Mouse (Mus musculus): Measurements from ENCODE around the gene 4930518I15Rik. TPM values are rescaled to one million over a fixed set of nuclear protein-coding genes. Genes with fewer than 3 reads are reported as not detected.
"Not testable (repeated sequence)": the region's sequence is repeated elsewhere in the genome, so short reads cannot be mapped to it uniquely, and the experiment has no call there.

Gene 4930518I15Rik
- polyA plus RNA-seq, 1 experiment from 2014 or later: 6.3 TPM

DNA sequence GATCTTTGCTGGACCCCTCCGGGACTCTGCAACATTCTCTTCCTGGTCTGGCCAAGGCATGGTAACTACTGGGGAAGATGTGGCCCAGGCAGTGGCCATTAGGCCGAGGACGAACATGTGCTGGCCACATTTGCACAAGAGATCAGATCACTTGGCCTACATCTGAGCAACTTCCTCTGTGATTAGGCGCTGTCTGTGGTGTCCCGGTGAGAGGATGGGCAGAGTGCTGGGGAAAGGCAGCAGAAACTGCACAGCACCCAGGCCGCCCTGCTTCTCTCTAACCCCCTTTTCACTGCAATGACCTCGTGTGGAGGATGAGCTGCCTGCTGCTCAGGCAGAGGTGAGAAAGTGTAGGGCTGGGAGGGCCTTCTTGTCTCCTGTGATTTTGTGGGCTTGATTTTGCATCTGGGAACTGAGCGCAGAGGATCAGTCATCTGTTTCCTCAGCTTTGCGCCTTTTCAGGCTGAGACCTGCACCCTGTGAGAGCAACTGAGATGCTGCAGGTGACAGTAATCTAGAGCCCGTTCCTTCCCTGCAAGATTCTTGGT is 28.4 kb upstream of the 4930518I15Rik start:
- no peak for DNase-seq (ENCODE audit: low spot score)
- WGBS: 74% methylated on average over 10 of the region's 10 CpGs
- Histone ChIP-seq H3K27ac (replicated peaks; ENCODE audit: low read depth, low read length) (no peak overlapping the region), H3K9ac (ENCODE audit: low read length) (no peak overlapping the region), H3K9me3 (ENCODE audit: control insufficient read depth, low read length) (no peaks in the 10 kb centered on the region), H3K36me3 (ENCODE audit: control insufficient read depth, insufficient read depth, low read length) (no peaks in the 10 kb centered on the region), H3K4me3 (ENCODE audit: low read depth, low read length) (no peak overlapping the region), H3K27me3 (ENCODE audit: control insufficient read depth, insufficient read depth, low read length) (no peaks in the 10 kb centered on the region), H3K4me1 (ENCODE audit: control insufficient read depth, insufficient read depth, low read length) (no peaks in the 10 kb centered on the region), H3K4me2 (ENCODE audit: low read depth, severe bottlenecking) (no peak overlapping the region)
- no peak for ATAC-seq (ENCODE audit: insufficient number of reproducible peaks, low FRiP score, low TSS enrichment, low read depth)

DNA sequence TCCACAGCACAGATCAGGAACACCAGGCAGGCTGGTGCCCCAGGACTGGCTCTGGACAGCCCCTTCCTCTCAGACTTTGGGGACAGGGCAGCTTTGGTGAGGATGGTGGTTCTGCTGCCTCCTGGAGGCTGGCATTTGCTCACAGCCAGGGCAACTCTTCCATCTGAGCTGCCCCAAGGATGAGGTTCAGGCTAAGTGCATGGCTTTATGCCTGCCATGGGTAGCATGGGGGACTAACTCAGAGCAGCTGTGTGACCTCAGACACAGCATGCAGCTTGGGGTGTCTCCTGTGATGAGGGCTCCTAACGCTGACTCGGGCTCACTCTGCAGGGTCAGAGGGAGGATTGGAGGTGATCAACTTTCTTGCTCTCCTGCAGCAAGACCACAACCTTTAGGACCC is 27.9 kb upstream of the 4930518I15Rik start:
- not testable (repeated sequence) for H3K36me3 ChIP-seq (ENCODE audit: control insufficient read depth, insufficient read depth, low read length); H3K27me3 ChIP-seq (ENCODE audit: control insufficient read depth, insufficient read depth, low read length); H3K9ac ChIP-seq (ENCODE audit: low read length); DNase-seq (ENCODE audit: low spot score); H3K4me1 ChIP-seq (ENCODE audit: control insufficient read depth, insufficient read depth, low read length); H3K9me3 ChIP-seq (ENCODE audit: control insufficient read depth, low read length); H3K4me3 ChIP-seq (ENCODE audit: low read depth, low read length); H3K4me2 ChIP-seq (ENCODE audit: low read depth, severe bottlenecking); H3K27ac ChIP-seq (replicated peaks; ENCODE audit: low read depth, low read length); ATAC-seq (ENCODE audit: insufficient number of reproducible peaks, low FRiP score, low TSS enrichment, low read depth)
- 47% methylated on average over 2 of the region's 2 CpGs for WGBS

DNA sequence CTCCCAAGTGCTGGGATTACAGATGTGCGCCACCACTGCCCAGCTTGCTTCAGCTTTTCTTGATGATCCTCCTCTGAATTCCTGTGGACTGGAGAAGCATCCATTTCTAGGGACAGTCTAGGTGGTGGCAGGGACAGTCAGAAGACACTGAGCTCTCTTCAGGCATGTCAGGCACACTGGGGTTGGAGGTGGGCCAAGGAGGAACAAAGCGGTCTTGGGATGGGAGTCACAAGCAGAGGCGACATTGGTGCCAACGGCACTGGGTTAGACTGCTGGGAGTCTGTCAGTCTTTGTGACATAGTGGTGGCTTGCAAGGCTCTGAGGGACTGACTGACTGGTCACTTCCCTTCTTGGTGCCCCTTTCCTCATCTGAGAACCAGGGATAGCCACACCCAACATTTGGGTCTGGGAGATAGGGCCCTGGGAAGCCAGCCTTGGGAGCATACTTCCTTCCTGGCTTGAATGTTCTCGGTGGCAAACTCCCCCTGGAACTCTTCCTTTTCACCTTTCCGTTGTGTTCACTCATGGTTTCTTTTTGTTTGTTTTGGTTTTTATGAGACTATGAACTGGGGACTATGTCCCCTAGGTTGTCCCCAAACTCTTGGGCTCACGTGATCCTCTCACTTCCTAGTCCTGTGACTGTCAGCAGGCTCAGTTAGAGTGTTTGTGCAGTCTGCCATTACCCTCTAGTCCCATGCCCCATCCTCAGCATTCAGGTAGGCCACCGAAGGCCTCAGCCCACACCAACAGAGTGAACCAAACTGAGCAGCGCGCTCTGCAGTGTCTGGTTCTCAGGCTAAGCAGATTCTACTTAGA is 26.9 kb upstream of the 4930518I15Rik start:
- 91% methylated on average over 10 of the region's 10 CpGs for WGBS
- H3K9me3 ChIP-seq (ENCODE audit: control insufficient read depth, low read length): no peaks in the 10 kb centered on the region
- H3K4me3 ChIP-seq (ENCODE audit: low read depth, low read length): no peak overlapping the region
- no peak for ATAC-seq (ENCODE audit: insufficient number of reproducible peaks, low FRiP score, low TSS enrichment, low read depth)
- H3K27ac ChIP-seq (replicated peaks; ENCODE audit: low read depth, low read length): no peak overlapping the region
- H3K9ac ChIP-seq (ENCODE audit: low read length): no peak overlapping the region
- no peaks in the 10 kb centered on the region for H3K36me3 ChIP-seq (ENCODE audit: control insufficient read depth, insufficient read depth, low read length)
- DNase-seq (ENCODE audit: low spot score): no peak
- no peaks in the 10 kb centered on the region for H3K27me3 ChIP-seq (ENCODE audit: control insufficient read depth, insufficient read depth, low read length)
- no peaks in the 10 kb centered on the region for H3K4me1 ChIP-seq (ENCODE audit: control insufficient read depth, insufficient read depth, low read length)
- H3K4me2 ChIP-seq (ENCODE audit: low read depth, severe bottlenecking): no peak overlapping the region

DNA sequence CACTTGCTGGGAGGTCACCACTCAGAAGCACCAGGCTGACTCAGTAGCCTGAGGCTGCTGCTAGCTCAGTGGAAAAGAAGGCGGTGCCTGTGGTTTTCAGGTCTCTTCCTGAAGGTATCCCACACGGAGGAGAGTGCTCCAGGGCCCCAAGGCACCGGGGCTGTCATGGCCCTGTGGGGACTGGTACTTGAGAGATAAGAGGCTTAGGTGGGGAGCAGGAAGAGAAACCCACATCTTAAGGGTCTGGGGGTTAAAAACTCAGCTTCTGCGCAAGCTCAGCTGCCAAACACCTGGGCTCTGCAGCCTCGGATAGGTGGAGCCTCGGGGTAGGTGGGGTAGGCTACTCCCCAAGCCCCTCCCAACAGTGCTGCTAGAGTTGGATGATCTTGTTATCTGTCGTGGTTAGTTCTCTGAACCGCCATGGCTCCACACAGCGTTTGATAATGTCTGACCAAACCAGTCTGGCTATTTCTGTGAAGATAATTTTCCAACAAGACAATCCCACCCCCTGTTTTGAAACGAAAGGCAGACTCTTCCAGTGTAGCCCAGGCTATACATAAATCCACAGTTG is 24.8 kb upstream of the 4930518I15Rik start:
- ATAC-seq (ENCODE audit: insufficient number of reproducible peaks, low FRiP score, low TSS enrichment, low read depth) (no peak), DNase-seq (ENCODE audit: low spot score) (no peak)
- Histone ChIP-seq H3K36me3 (ENCODE audit: control insufficient read depth, insufficient read depth, low read length) (no peaks in the 10 kb centered on the region), H3K4me2 (ENCODE audit: low read depth, severe bottlenecking) (no peak overlapping the region), H3K9ac (ENCODE audit: low read length) (no peak overlapping the region), H3K27ac (replicated peaks; ENCODE audit: low read depth, low read length) (no peak overlapping the region), H3K4me3 (ENCODE audit: low read depth, low read length) (no peak overlapping the region), H3K9me3 (ENCODE audit: control insufficient read depth, low read length) (no peaks in the 10 kb centered on the region), H3K4me1 (ENCODE audit: control insufficient read depth, insufficient read depth, low read length) (peaks cover 2% of the 10 kb centered on the region; the same call in 1 of the 2 replicates), H3K27me3 (ENCODE audit: control insufficient read depth, insufficient read depth, low read length) (no peaks in the 10 kb centered on the region)
- whole genome bisulfite sequencing: 37% methylated on average over 10 of the region's 10 CpGs

DNA sequence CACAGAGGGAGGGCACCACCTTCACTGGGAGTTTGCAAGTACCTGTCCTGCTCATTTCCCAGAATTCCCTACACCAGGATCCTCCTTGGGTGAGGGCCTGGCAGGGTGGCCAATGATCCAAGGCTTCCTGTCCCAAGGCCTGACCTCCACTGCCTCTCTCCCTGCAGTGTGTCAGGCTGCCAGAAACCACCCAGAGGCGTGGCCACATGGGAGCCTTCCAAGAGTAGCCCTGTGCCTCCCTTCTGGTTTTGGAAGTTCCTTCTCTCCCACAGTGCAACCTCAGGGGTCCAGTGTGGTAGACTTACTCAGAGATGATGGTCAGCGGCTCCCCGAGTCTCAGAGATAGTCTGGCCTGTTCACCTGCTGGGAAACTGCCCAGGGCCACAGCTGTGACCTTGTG is 21.8 kb upstream of the 4930518I15Rik start:
- Histone ChIP-seq H3K9ac (ENCODE audit: low read length) (no peak overlapping the region), H3K4me3 (ENCODE audit: low read depth, low read length) (no peak overlapping the region), H3K4me1 (ENCODE audit: control insufficient read depth, insufficient read depth, low read length) (peaks cover 2% of the 10 kb centered on the region; the same call in 1 of the 2 replicates), H3K36me3 (ENCODE audit: control insufficient read depth, insufficient read depth, low read length) (peaks cover 2% of the 10 kb centered on the region; the same call in 1 of the 2 replicates), H3K27ac (replicated peaks; ENCODE audit: low read depth, low read length) (no peak overlapping the region), H3K9me3 (ENCODE audit: control insufficient read depth, low read length) (no peaks in the 10 kb centered on the region), H3K27me3 (ENCODE audit: control insufficient read depth, insufficient read depth, low read length) (no peaks in the 10 kb centered on the region), H3K4me2 (ENCODE audit: low read depth, severe bottlenecking) (no peak overlapping the region)
- WGBS: 84% methylated on average over 3 of the region's 3 CpGs
- DNase-seq (ENCODE audit: low spot score) (no peak), ATAC-seq (ENCODE audit: insufficient number of reproducible peaks, low FRiP score, low TSS enrichment, low read depth) (no peak)

DNA sequence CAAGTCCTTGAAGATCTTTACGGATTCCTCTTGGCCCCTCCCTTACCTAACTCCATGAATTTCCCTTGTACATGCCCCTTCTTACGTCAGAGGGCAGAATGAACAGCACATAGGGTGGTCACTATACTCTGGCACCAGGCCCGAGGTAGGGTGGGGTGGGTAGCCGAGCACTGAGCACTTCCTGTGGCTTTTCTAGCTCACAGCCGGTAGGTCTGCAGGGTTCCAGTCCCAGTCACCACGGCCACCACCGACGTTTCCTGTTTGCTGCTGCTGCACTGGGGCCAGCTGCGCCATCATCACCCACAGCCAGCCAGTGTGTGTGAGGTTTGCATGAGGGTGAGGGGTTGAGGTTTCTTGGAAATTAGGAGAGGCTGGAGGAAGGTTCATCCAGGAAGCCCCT is 20.0 kb upstream of the 4930518I15Rik start:
- ATAC-seq (ENCODE audit: insufficient number of reproducible peaks, low FRiP score, low TSS enrichment, low read depth) (no peak), DNase-seq (ENCODE audit: low spot score) (no peak)
- H3K9me3 ChIP-seq (ENCODE audit: control insufficient read depth, low read length): no peaks in the 10 kb centered on the region
- H3K4me2 ChIP-seq (ENCODE audit: low read depth, severe bottlenecking): no peak overlapping the region
- WGBS: 65% methylated on average over 9 of the region's 9 CpGs
- no peaks in the 10 kb centered on the region for H3K27me3 ChIP-seq (ENCODE audit: control insufficient read depth, insufficient read depth, low read length)
- no peak overlapping the region for H3K9ac ChIP-seq (ENCODE audit: low read length)
- peaks cover 7% of the 10 kb centered on the region; the same call in 1 of the 2 replicates for H3K36me3 ChIP-seq (ENCODE audit: control insufficient read depth, insufficient read depth, low read length)
- H3K4me3 ChIP-seq (ENCODE audit: low read depth, low read length): no peak overlapping the region
- H3K27ac ChIP-seq (replicated peaks; ENCODE audit: low read depth, low read length): no peak overlapping the region
- H3K4me1 ChIP-seq (ENCODE audit: control insufficient read depth, insufficient read depth, low read length): peaks cover 2% of the 10 kb centered on the region; the same call in 1 of the 2 replicates

DNA sequence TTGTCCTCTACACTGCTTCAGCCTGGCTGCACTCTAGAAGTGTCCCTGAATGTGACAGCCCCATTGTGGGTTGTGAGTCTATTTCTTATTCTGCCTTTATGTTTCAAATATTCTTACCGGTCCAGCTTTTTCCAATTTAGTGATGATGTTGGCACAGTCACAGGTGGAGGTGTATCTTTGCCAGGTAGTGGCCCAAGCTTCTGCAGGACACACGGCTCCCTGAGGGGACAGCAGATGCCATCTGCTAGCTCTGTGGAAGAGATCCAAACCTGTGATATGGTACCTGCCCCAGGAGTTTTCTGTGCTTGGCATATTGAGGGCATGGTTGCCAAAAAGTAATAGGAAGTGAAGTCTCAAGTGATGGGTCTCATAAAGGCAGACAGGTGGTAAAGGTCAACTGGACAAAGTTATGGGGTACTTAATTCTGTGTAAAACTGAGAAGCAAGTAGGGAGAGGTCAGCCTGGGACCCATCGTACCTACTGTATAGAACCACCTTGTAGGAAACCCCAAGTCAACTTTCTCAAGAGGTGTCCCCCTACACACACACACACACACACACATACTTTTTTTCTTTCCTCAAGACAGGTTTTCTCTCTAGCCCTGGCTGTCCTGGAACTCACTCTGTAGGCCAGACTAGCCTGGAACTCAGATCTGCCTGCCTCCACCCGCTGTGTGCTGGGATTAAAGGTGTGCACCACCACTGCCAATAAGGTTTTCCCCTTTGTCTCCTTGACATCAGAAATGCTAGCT is 17.2 kb upstream of the 4930518I15Rik start:
- H3K4me2 ChIP-seq (ENCODE audit: low read depth, severe bottlenecking): no peak overlapping the region
- no peaks in the 10 kb centered on the region for H3K27me3 ChIP-seq (ENCODE audit: control insufficient read depth, insufficient read depth, low read length)
- 94% methylated on average over 4 of the region's 4 CpGs for WGBS
- H3K9me3 ChIP-seq (ENCODE audit: control insufficient read depth, low read length): no peaks in the 10 kb centered on the region
- no peak overlapping the region for H3K9ac ChIP-seq (ENCODE audit: low read length)
- DNase-seq (ENCODE audit: low spot score) (no peak), ATAC-seq (ENCODE audit: insufficient number of reproducible peaks, low FRiP score, low TSS enrichment, low read depth) (no peak)
- H3K4me1 ChIP-seq (ENCODE audit: control insufficient read depth, insufficient read depth, low read length): peaks cover 2% of the 10 kb centered on the region; the same call in 1 of the 2 replicates
- no peak overlapping the region for H3K27ac ChIP-seq (replicated peaks; ENCODE audit: low read depth, low read length)
- H3K4me3 ChIP-seq (ENCODE audit: low read depth, low read length): no peak overlapping the region
- H3K36me3 ChIP-seq (ENCODE audit: control insufficient read depth, insufficient read depth, low read length): peaks cover 13% of the 10 kb centered on the region; the same call in 1 of the 2 replicates

DNA sequence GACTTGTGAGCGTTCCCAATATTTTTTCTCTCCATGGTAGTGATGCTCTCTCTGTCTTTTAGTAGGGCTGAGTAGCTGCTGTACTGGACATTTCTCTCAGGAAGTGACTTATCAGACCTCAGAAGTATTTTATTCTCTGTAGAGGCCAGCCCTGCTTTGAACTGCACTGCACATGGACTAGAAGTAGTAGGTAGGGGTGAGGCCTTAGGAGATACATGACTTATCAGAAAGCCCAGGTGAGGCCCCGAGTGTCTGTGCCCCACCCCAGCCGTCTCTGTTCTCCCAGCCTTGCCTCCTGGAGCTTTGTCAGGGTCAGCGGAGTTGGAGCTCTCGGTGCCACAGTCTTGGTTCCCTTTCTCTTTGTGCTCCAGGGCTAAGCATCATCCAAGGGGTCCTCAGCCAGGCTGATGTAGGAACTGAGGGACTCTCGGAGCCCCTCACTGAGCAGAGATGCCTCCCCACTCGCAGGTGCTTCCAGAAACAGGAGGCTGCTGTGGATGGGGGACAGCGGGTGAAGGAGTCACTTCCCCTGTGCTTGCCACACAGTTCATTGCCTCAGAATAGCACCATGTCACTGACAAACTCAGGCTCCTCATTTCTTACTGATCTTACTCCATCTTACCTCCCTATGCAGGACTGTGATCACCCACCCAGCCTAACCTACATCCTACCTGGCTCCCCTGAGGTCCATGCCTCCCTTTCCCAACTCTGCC is 16.5 kb upstream of the 4930518I15Rik start:
- ATAC-seq (ENCODE audit: insufficient number of reproducible peaks, low FRiP score, low TSS enrichment, low read depth): no peak
- Histone ChIP-seq H3K27me3 (ENCODE audit: control insufficient read depth, insufficient read depth, low read length) (no peaks in the 10 kb centered on the region), H3K9ac (ENCODE audit: low read length) (no peak overlapping the region), H3K27ac (replicated peaks; ENCODE audit: low read depth, low read length) (no peak overlapping the region), H3K36me3 (ENCODE audit: control insufficient read depth, insufficient read depth, low read length) (peaks cover 13% of the 10 kb centered on the region; the same call in 1 of the 2 replicates), H3K4me1 (ENCODE audit: control insufficient read depth, insufficient read depth, low read length) (peaks cover 2% of the 10 kb centered on the region; the same call in 1 of the 2 replicates), H3K4me3 (ENCODE audit: low read depth, low read length) (no peak overlapping the region), H3K4me2 (ENCODE audit: low read depth, severe bottlenecking) (no peak overlapping the region), H3K9me3 (ENCODE audit: control insufficient read depth, low read length) (no peaks in the 10 kb centered on the region)
- no peak for DNase-seq (ENCODE audit: low spot score)
- WGBS: 96% methylated on average over 8 of the region's 8 CpGs
